Mouse (Mus musculus) stomach, embryonic 16.5 days (tissue): ENCODE results near the gene Plk1. TPM values are rescaled to one million over a fixed set of nuclear protein-coding genes. Genes with fewer than 3 reads are reported as not detected.

Source experiments
- ATAC-seq: fragments of 200-750 bp; cut with Nextera tagmentation; 2 replicates; pipeline ENCODE4 v1.8.0; 2017; ENCODE audit warnings: moderate number of reproducible peaks, moderate TSS enrichment; ENCODE audit not compliant: insufficient read depth, low FRiP score
- H3K27ac ChIP-seq: fragments of 300-500 bp; sonication (generic); 2 replicates; pipeline ENCODE4 v1.5.1; 2014; ENCODE audit warnings: low read length
- H3K27me3 ChIP-seq: fragments of 300-500 bp; sonication (generic); 2 replicates; pipeline ENCODE4 v1.6.1; 2014; ENCODE audit warnings: low read length, control low read depth, mixed read lengths; ENCODE audit not compliant: control insufficient read depth, insufficient read depth
- H3K36me3 ChIP-seq: fragments of 300-500 bp; sonication (generic); 2 replicates; pipeline ENCODE4 v1.6.1; 2014; ENCODE audit warnings: low read length; ENCODE audit not compliant: control insufficient read depth, insufficient read depth
- H3K4me1 ChIP-seq: fragments of 300-500 bp; sonication (generic); 2 replicates; pipeline ENCODE4 v1.6.1; 2014; ENCODE audit warnings: low read length, control low read depth, mixed read lengths; ENCODE audit not compliant: control insufficient read depth, insufficient read depth
- H3K4me2 ChIP-seq: fragments of 300-500 bp; sonication (generic); 2 replicates; pipeline ENCODE4 v1.6.1; 2014; ENCODE audit warnings: low read depth, low read length, mixed read lengths
- H3K4me3 ChIP-seq: fragments of 300-500 bp; sonication (generic); replicated peaks from 2 replicates; pipeline ENCODE4 v1.5.1; 2014; ENCODE audit warnings: mild to moderate bottlenecking, low read length
- H3K9ac ChIP-seq: fragments of 300-500 bp; sonication (generic); 2 replicates; pipeline ENCODE4 v1.6.1; 2014; ENCODE audit warnings: low read length
- H3K9me3 ChIP-seq: fragments of 300-500 bp; sonication (generic); replicated peaks from 2 replicates; pipeline ENCODE4 v1.6.1; 2016; ENCODE audit warnings: low read length, control low read depth; ENCODE audit not compliant: control insufficient read depth
- WGBS: fragments of 180-500 bp; shearing (Covaris S2); extraction: QIAGEN DNeasy Blood & Tissue Kit; methylation state at CpG from one replicate; pipeline ENCODE4 v1.1.7; 2014; 5-methylcytosine and 5-hydroxymethylcytosine counted together
- polyA plus RNA-seq: library from polyadenylated mRNA; unstranded; fragments of >200 nt; fragmentation: Nextera tagmentation; extraction: Ambion mirVana; gene quantifications from 2 replicates; pipeline ENCODE4 v1.2.1, GENCODE M21; 2015

Gene Plk1
- polyA plus RNA-seq, 1 experiment from 2014 or later, result 100 TPM

- H3K4me1 ChIP-seq, result peaks cover 4% of the 10 kb centered on the region; the same call in 1 of the 2 replicates
- no peak overlapping the region for H3K4me3 ChIP-seq
- H3K27me3 ChIP-seq, result no peaks in the 10 kb centered on the region
- no peak overlapping the region for H3K9ac ChIP-seq
- no peaks in the 10 kb centered on the region for H3K9me3 ChIP-seq
- H3K4me2 ChIP-seq, result no peak overlapping the region
- no peak for ATAC-seq
- H3K27ac ChIP-seq, result no peak overlapping the region
- H3K36me3 ChIP-seq, result 0 out of 2 replicates have a peak, but pooled peaks cover 12% of the 10 kb centered on the region
Observed at GRCm38 (mm10) chr7:122137071-122137470, 22.2 kb upstream of the Plk1 start.

- Histone ChIP-seq H3K36me3 (0 out of 2 replicates have a peak, but pooled peaks cover 12% of the 10 kb centered on the region), H3K9ac (no peak overlapping the region), H3K27ac (no peak overlapping the region), H3K9me3 (no peaks in the 10 kb centered on the region), H3K27me3 (no peaks in the 10 kb centered on the region), H3K4me3 (no peak overlapping the region), H3K4me2 (no peak overlapping the region), H3K4me1 (peaks cover 4% of the 10 kb centered on the region; the same call in 1 of the 2 replicates)
- ATAC-seq, result no peak
- whole genome bisulfite sequencing, result 91% methylated on average over 5 of the region's 5 CpGs
Observed at GRCm38 (mm10) chr7:122138190-122138589, 21.0 kb upstream of the Plk1 start.

- ATAC-seq, result no peak
- no peak overlapping the region for H3K4me2 ChIP-seq
- H3K4me1 ChIP-seq, result no peaks in the 10 kb centered on the region
- H3K9me3 ChIP-seq, result no peaks in the 10 kb centered on the region
- peaks cover 24% of the 10 kb centered on the region for H3K36me3 ChIP-seq
- no peak overlapping the region for H3K4me3 ChIP-seq
- no peak overlapping the region for H3K27ac ChIP-seq
- no peak overlapping the region for H3K9ac ChIP-seq
- H3K27me3 ChIP-seq, result no peaks in the 10 kb centered on the region
Observed at GRCm38 (mm10) chr7:122140991-122141390, 18.2 kb upstream of the Plk1 start.

- peak overlapping the region; percentile 10; the same call in 1 of the 2 replicates for H3K27ac ChIP-seq
- 65% methylated on average over 4 of the region's 4 CpGs for WGBS
Observed at GRCm38 (mm10) chr7:122152473-122152872, 6.8 kb upstream of the Plk1 start.

GRCm38 (mm10) chr7:122158488-122158887, 751 bp upstream of the Plk1 start:
- peak overlapping the region; percentile 89 for H3K4me2 ChIP-seq
- ATAC-seq, result 0 out of 2 replicates have a peak, but pooled peaks have one; percentile 3
- H3K4me1 ChIP-seq, result peaks cover 33% of the 10 kb centered on the region
- peak overlapping the region; percentile 87 for H3K4me3 ChIP-seq
- H3K27me3 ChIP-seq, result no peaks in the 10 kb centered on the region
- WGBS, result 3% methylated on average over 13 of the region's 13 CpGs
- peak overlapping the region; percentile 84 for H3K9ac ChIP-seq
- H3K9me3 ChIP-seq, result no peaks in the 10 kb centered on the region
- H3K27ac ChIP-seq, result peak overlapping the region; percentile 93
- peaks cover 7% of the 10 kb centered on the region for H3K36me3 ChIP-seq

More at GRCm38 (mm10) chr7:122152473-122152872, 6.8 kb upstream of the Plk1 start:
- H3K27me3 ChIP-seq, result no peaks in the 10 kb centered on the region
- peaks cover under 1% of the 10 kb centered on the region; the same call in 1 of the 2 replicates for H3K4me1 ChIP-seq
- no peak overlapping the region for H3K4me3 ChIP-seq
- H3K4me2 ChIP-seq, result no peak overlapping the region
- peaks cover 13% of the 10 kb centered on the region for H3K36me3 ChIP-seq
- H3K9me3 ChIP-seq, result no peaks in the 10 kb centered on the region
- H3K9ac ChIP-seq, result no peak overlapping the region
- peak; percentile 91 for ATAC-seq

- Histone ChIP-seq H3K4me1 (peaks cover 33% of the 10 kb centered on the region), H3K4me3 (peak overlapping the region; percentile 87), H3K27me3 (no peaks in the 10 kb centered on the region), H3K27ac (peak overlapping the region; percentile 49; the same call in 1 of the 2 replicates), H3K4me2 (peak overlapping the region; percentile 89), H3K36me3 (peaks cover 14% of the 10 kb centered on the region), H3K9me3 (no peaks in the 10 kb centered on the region), H3K9ac (peak overlapping the region; percentile 82)
- WGBS, result 1% methylated on average over 12 of the region's 12 CpGs
- no peak for ATAC-seq
Observed at GRCm38 (mm10) chr7:122160037-122160436, 798 bp downstream of the Plk1 start.

GRCm38 (mm10) chr7:122163766-122164165, 4.5 kb downstream of the Plk1 start:
- no peak overlapping the region for H3K27ac ChIP-seq
- no peak overlapping the region for H3K4me2 ChIP-seq
- WGBS, result 92% methylated on average over 8 of the region's 8 CpGs
- peaks cover 27% of the 10 kb centered on the region for H3K36me3 ChIP-seq
- ATAC-seq, result no peak
- no peak overlapping the region for H3K4me3 ChIP-seq
- no peak overlapping the region for H3K9ac ChIP-seq
- no peaks in the 10 kb centered on the region for H3K27me3 ChIP-seq
- H3K9me3 ChIP-seq, result no peaks in the 10 kb centered on the region
- H3K4me1 ChIP-seq, result peaks cover 20% of the 10 kb centered on the region

- H3K36me3 ChIP-seq, result peaks cover 41% of the 10 kb centered on the region
- no peaks in the 10 kb centered on the region for H3K27me3 ChIP-seq
- no peak overlapping the region for H3K4me3 ChIP-seq
- WGBS, result 91% methylated on average over 7 of the region's 7 CpGs
- no peaks in the 10 kb centered on the region for H3K4me1 ChIP-seq
- no peak overlapping the region for H3K27ac ChIP-seq
- no peak overlapping the region for H3K4me2 ChIP-seq
- ATAC-seq, result no peak
- no peak overlapping the region for H3K9ac ChIP-seq
- no peaks in the 10 kb centered on the region for H3K9me3 ChIP-seq
Observed at GRCm38 (mm10) chr7:122167203-122167602, 8.0 kb downstream of the Plk1 start.

- H3K9ac ChIP-seq, result no peak overlapping the region
- H3K4me2 ChIP-seq, result no peak overlapping the region
- H3K27ac ChIP-seq, result no peak overlapping the region
- H3K4me1 ChIP-seq, result no peaks in the 10 kb centered on the region
- no peaks in the 10 kb centered on the region for H3K27me3 ChIP-seq
- peaks cover 27% of the 10 kb centered on the region for H3K36me3 ChIP-seq
- WGBS, result 83% methylated on average over 6 of the region's 6 CpGs
- ATAC-seq, result no peak
- no peak overlapping the region for H3K4me3 ChIP-seq
- H3K9me3 ChIP-seq, result no peaks in the 10 kb centered on the region
Observed at GRCm38 (mm10) chr7:122170705-122171104, 11.5 kb downstream of the Plk1 start.
